8 mouse cellular contexts compared by ENCODE assay signal in the genomic region with DNA sequence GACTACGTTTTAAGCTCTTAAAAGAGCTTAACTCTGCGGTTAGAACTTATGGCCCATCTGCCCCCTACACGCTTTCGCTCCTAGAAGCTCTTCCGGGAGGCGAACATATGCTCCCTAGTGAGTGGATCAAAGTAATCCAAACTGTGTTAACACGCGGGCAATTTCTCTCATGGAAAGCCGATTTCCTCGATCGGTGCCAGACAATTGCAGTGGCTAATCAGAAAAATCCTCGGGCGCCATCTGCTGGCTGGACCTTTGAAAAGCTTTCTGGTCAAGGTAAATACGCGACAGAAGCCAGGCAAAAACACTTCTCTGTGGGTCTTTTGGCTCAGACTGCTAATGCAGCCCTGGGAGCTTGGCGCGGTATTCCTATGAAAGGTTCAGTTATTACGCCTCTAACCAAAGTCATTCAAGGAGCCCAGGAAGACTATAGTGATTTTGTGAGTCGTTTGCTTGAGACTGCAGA. TPM values are rescaled to one million over a fixed set of nuclear protein-coding genes. Genes with fewer than 3 reads are reported as not detected.
DNase-seq lines count a peak whose midpoint lies in the region; ATAC-seq and TF ChIP-seq lines count a peak whose summit lies in the region.

No protein-coding gene starts in this region.

- no peaks in the 10 kb centered on the region for H3K4me1 ChIP-seq in cortical plate, adult 2 months (ENCODE audit: control insufficient read depth, insufficient read depth, low read length)
- peaks cover 26% of the 10 kb centered on the region for H3K4me1 ChIP-seq in megakaryocyte, embryonic 14.5 days

- no peak overlapping the region for H3K27ac ChIP-seq in cortical plate, adult 2 months (ENCODE audit: insufficient read depth, low read length)

- DNase-seq in gastrocnemius, adult 8-10 months (ENCODE audit: low spot score in 2 of 2), result peak; percentile 84
- peak; percentile 97 for DNase-seq in hindlimb bud, embryonic 11.5 days (ENCODE audit: extremely low spot score, low read depth, low spot score)
- DNase-seq in left cerebral cortex, adult 8-10 months (ENCODE audit: low spot score in 2 of 2), result peak; percentile 77 to 88
- DNase-seq in right cerebral cortex, postnatal 10 days (ENCODE audit: low spot score in 2 of 2), result peak; percentile 93
- peak; percentile 94 for DNase-seq in urinary bladder, postnatal 25 days (ENCODE audit: low spot score)

- no peak for TF ChIP-seq POLR2A in cortical plate, adult 2 months (IDR thresholded peaks at IDR 0.05; ENCODE audit: extremely low read depth, insufficient read depth, low read length)

- TF ChIP-seq CTCF in cortical plate, adult 2 months (IDR thresholded peaks at IDR 0.05; ENCODE audit: extremely low read depth, insufficient read depth, low read length), result peak; percentile 49

- H3K36me3 ChIP-seq in megakaryocyte, embryonic 14.5 days (replicated peaks; ENCODE audit: low read length), result no peaks in the 10 kb centered on the region

- peak; percentile 58 for ATAC-seq in activated CD4-positive, CD25-positive, alpha-beta regulatory T cell, adult 4 months

- peaks cover 36% of the 10 kb centered on the region for H3K27me3 ChIP-seq in megakaryocyte, embryonic 14.5 days (replicated peaks)

- peak overlapping the region; percentile 47 for H3K4me3 ChIP-seq in cortical plate, adult 2 months (ENCODE audit: insufficient read depth, low read length)
- H3K4me3 ChIP-seq in megakaryocyte, embryonic 14.5 days (replicated peaks), result peak overlapping the region; percentile 92

- no peaks in the 10 kb centered on the region for H3K9me3 ChIP-seq in megakaryocyte, embryonic 14.5 days

RNA-seq across cellular contexts. Expression of gene Gm4559, which starts 10.5 kb away (rescaled TPM):
- polyA plus RNA-seq in activated CD4-positive, CD25-positive, alpha-beta regulatory T cell, adult 4 months (2017; shearing (Covaris generic)), result not detected
- polyA plus RNA-seq in cortical plate, adult 2 months (2012; rRNA removed), result not detected in 2 replicates
- not detected for total RNA-seq in gastrocnemius, adult 8-10 months (2022)
- total RNA-seq in left cerebral cortex, adult 8-10 months (2022), result not detected
- polyA plus RNA-seq in megakaryocyte, embryonic 14.5 days (2012; ENCODE audit: insufficient read depth, low replicate concordance), result not detected in 2 replicates

RNA-seq across cellular contexts. Expression of gene Krtap5-1, which starts 12.3 kb away (rescaled TPM):
- polyA plus RNA-seq in activated CD4-positive, CD25-positive, alpha-beta regulatory T cell, adult 4 months (2017; shearing (Covaris generic)), result not detected
- not detected in 2 replicates for polyA plus RNA-seq in cortical plate, adult 2 months (2012; rRNA removed)
- total RNA-seq in gastrocnemius, adult 8-10 months (2022), result not detected
- total RNA-seq in left cerebral cortex, adult 8-10 months (2022), result not detected
- not detected in 2 replicates for polyA plus RNA-seq in megakaryocyte, embryonic 14.5 days (2012; ENCODE audit: insufficient read depth, low replicate concordance)

RNA-seq across cellular contexts. Expression of gene Krtap5-4, which starts 18.7 kb away (rescaled TPM):
- not detected for polyA plus RNA-seq in activated CD4-positive, CD25-positive, alpha-beta regulatory T cell, adult 4 months (2017; shearing (Covaris generic))
- not detected in 2 replicates for polyA plus RNA-seq in cortical plate, adult 2 months (2012; rRNA removed)
- total RNA-seq in gastrocnemius, adult 8-10 months (2022), result not detected
- total RNA-seq in left cerebral cortex, adult 8-10 months (2022), result not detected
- polyA plus RNA-seq in megakaryocyte, embryonic 14.5 days (2012; ENCODE audit: insufficient read depth, low replicate concordance), result not detected in 2 replicates

RNA-seq across cellular contexts. Expression of gene Gm2431, which starts 26.5 kb away (rescaled TPM):
- polyA plus RNA-seq in activated CD4-positive, CD25-positive, alpha-beta regulatory T cell, adult 4 months (2017; shearing (Covaris generic)), result not detected
- not detected in 2 replicates for polyA plus RNA-seq in cortical plate, adult 2 months (2012; rRNA removed)
- not detected for total RNA-seq in gastrocnemius, adult 8-10 months (2022)
- total RNA-seq in left cerebral cortex, adult 8-10 months (2022), result not detected
- not detected in 2 replicates for polyA plus RNA-seq in megakaryocyte, embryonic 14.5 days (2012; ENCODE audit: insufficient read depth, low replicate concordance)

RNA-seq across cellular contexts. Expression of gene Gm40460, which starts 43.8 kb away (rescaled TPM):
- polyA plus RNA-seq in activated CD4-positive, CD25-positive, alpha-beta regulatory T cell, adult 4 months (2017; shearing (Covaris generic)), result not detected
- not detected in 2 replicates for polyA plus RNA-seq in cortical plate, adult 2 months (2012; rRNA removed)
- total RNA-seq in gastrocnemius, adult 8-10 months (2022), result not detected
- total RNA-seq in left cerebral cortex, adult 8-10 months (2022), result not detected
- not detected in 2 replicates for polyA plus RNA-seq in megakaryocyte, embryonic 14.5 days (2012; ENCODE audit: insufficient read depth, low replicate concordance)
